Mouse (Mus musculus): ENCODE data around the gene Rhox11.

DNA sequence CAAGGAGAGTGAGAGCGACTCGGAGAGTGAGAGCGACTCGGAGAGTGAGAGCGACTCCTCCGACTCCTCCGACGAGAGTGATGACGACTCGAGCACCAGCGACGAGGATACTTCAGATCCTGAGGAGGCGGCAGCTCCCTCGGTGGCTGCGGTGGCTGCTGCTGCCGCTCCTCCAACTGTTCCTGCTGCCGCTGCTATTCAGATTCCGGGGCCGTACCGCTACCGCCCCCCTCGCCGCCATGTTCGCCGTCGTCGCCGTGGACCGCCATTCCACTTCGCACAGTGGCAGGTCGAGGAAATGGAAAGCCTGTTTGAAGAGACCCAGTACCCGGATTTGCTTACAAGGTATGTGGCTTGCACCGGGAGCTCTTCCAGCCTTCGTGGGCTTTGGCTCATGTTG is 36.5 kb upstream of the Rhox11 start:
- TF ChIP-seq POLR2A (IDR thresholded peaks at IDR 0.05; ENCODE audit: borderline replicate concordance, extremely low read depth, low read depth, low read length), result no peak
- no peak for TF ChIP-seq CTCF (IDR thresholded peaks at IDR 0.05; ENCODE audit: insufficient read depth, low read length)

Measured in lung, adult 2 months (tissue).